Mouse (Mus musculus) erythroblast, embryonic 14.5 days (primary cell): ENCODE results near the gene Cyba.

ENCODE experiments used
- GATA1 ChIP-seq: IDR thresholded peaks from 2 replicates; pipeline ENCODE4 v1.6.1; 2012; ENCODE audit warnings: low read length, inconsistent platforms, mixed read lengths
- TAL1 ChIP-seq: IDR thresholded peaks from 3 replicates; pipeline ENCODE4 v1.6.1; 2012; ENCODE audit warnings: low read length, inconsistent platforms, mixed read lengths

GRCm38 (mm10) chr8:122462510-122462909 is 29.8 kb upstream of the Cyba start:
- TF ChIP-seq TAL1 (no peak), GATA1 (no peak)
